Mouse (Mus musculus): ENCODE data around the gene Kmt5b.

DNA sequence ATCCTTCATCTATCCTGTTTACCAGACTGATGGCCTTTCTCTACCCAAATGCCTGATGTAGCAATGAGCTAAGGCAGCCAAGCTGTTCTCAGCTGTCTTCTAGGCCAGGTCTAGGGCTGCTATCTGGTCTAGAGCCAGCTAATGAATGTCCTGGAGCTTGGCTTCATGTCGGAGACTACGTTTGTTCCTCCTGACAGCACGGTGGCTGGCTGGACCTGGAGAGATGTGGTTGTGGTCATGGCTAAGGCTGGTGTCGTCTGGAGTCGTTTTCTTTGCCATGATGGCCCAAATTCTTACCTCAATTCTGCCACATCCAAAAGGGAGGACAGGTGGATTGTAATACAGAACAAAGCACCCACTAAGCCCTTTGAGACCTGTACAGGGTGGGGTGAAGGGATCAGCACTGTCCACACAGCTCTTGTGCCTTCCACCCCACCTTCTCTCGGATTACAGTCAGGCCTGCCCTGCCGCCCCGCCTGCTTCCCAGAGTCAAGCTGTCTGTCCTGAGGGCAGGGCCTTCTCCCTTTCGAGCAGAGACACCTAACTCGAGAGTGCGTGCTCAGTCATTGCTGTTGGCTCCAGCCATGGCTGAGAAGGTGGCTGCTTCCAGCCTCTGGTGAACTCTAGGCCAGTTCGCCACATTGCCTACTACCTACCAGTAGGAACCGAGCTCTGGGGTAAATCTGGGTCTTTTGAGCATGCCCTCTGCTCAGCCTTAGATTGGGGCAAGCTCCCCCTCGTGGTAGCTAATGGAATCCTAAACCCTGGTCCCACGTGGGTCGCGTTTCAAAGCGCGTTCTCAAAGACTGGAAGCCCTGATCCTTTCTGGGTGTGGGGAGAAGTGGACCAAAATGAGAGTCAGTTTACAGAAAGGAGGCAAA lies 48.5 kb upstream of the Kmt5b start:
- TF ChIP-seq CTCF (IDR thresholded peaks at IDR 0.05 in 2 of 3, conservative IDR thresholded peaks at IDR 0.05 in 1 of 3; ENCODE audit: control insufficient read depth in 1 of 3, insufficient read depth in 1 of 3, low read depth in 2 of 3, low read length in 3 of 3, poor library complexity in 1 of 3, severe bottlenecking in 1 of 3) (peak; percentile 51 to 76 (median 71)), CHD2 (IDR thresholded peaks at IDR 0.05; ENCODE audit: low read length) (no peak), UBTF (IDR thresholded peaks at IDR 0.05; ENCODE audit: borderline replicate concordance, insufficient read depth, low read depth, low read length) (no peak), POLR2A (IDR thresholded peaks at IDR 0.05; ENCODE audit: control insufficient read depth in 1 of 2, insufficient read depth in 1 of 2, low read depth in 1 of 2, low read length in 2 of 2, poor library complexity in 1 of 2) (peak in 1 of 2 experiments; percentile 40; a peak in 1 of 4 replicates), GABPA (IDR thresholded peaks at IDR 0.05; ENCODE audit: low read depth, low read length) (no peak), EP300 (IDR thresholded peaks at IDR 0.05; ENCODE audit: low read depth in 1 of 2, low read length in 2 of 2) (no peak), POLR2AphosphoS2 (IDR thresholded peaks at IDR 0.05; ENCODE audit: low read length) (no peak; the same call in 1 of the 2 replicates), TCF12 (IDR thresholded peaks at IDR 0.05; ENCODE audit: low read depth, low read length) (no peak), RAD21 (IDR thresholded peaks at IDR 0.05; ENCODE audit: low read depth, low read length) (peak; percentile 29), MAFK (IDR thresholded peaks at IDR 0.05; ENCODE audit: borderline replicate concordance, low read depth, low read length) (no peak), NELFE (IDR thresholded peaks at IDR 0.05; ENCODE audit: low read depth, low read length) (no peak)
